Mouse (Mus musculus): ENCODE data around the gene Myh14.
A peak's percentile ranks its signal among the peaks of the same experiment; 100 is the strongest.

Myh14 gene

DNA sequence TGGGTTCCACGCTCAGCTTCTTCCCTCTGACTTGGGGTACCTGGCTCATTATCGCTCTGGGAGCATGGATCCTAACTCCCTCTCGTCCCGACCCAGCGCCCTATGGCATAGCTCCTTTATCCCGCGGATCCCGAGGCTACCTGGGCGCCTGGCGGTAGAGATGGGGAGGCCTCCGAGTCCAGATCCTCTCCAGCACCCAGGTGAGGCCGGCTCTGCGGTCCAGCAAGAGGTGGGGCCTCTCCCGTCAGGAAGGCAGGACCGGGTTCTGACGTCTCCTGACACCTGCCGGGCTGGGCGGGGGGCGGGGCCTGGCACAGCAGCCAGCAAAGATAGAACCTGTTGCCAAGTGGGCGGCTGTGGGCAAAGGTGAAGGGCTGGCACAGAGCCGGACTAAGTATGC lies 1.5 kb downstream of the Myh14 start:
- no peak for DNase-seq (ENCODE audit: low read depth)

- no peak for DNase-seq (ENCODE audit: low read depth)
Measured at GRCm38 (mm10) chr7:44667996-44668738, 2.5 kb downstream of the Myh14 start.

DNA sequence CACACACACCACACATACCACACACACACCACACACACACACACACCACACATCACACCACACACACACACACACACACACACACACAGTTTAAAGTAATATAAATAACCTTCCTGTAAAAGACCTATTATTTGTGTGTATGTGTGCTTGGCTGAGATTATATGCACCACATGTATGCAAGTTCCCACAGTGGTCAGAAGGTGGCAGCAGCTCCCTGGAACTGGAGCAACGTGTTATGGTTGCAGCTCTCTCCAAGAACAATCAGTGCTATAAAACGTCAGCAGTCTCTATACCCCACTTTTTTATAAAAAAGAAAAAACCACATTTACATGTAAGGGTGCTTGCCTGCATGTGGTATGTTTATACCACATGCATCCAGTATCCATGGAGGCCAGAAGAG lies 4.2 kb downstream of the Myh14 start:
- DNase-seq (ENCODE audit: low read depth), result no peak

DNA sequence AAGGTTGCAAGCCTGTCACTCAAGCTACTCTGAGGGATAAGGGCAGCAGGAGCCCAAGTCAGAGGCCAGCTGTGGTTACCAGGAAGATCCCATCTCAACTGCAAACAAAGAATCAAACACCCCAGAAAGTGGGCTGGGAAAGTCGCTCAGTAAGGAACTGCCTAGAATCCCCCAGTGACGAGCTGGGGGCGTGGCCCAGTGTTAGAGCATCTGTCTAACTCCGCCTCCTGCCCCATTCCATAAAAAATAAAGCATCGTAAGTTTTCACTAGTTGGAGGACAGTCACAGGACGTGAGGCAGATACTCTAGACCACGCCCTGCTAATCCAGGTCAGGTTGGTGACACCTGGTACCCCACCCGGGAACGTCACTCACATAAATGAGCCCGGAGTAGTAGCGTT lies 5.9 kb downstream of the Myh14 start:
- no peak for DNase-seq (ENCODE audit: low read depth)

DNA sequence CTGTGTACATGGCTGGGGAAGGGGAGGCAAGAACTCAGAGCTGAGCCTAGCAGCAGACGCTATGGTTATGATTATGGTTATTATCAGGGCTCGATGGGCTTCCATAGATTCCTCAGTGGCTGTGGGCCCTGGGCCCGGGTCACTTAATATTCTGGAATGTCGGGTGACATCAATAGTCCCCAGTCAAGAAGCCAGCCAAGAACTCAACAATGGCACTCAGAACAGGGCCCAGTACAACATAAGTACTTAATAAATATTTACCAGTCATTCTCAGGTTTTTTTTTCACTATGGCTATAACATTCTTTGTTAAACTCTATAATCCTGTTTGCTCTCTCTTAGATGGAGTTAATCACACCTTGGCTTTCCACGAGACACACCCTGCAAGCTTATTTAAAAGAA lies 7.1 kb downstream of the Myh14 start:
- no peak for DNase-seq (ENCODE audit: low read depth)

GRCm38 (mm10) chr7:44662569-44662968 lies 8.1 kb downstream of the Myh14 start:
- no peak for DNase-seq (ENCODE audit: low read depth)

GRCm38 (mm10) chr7:44662168-44662567 lies 8.5 kb downstream of the Myh14 start:
- DNase-seq (ENCODE audit: low read depth), result no peak

DNA sequence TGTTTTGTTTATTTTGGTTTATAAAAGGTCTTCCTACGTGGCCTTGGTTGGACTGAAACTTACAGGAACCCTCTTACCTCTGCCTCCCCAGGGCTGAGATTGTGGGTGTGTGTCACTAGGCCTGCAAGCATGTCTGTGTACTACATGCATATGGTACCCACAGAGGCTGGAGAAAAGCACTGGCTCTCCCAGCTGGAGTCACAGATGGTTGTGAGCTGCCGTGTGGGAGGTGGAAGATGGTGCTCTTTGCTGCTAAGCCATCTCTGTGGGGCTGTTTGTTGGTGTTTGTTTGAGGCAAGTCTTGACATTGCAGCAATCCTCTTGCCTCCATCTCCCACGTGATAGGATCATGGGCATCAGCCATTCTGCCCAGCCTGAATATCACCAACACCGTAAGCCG lies 9.4 kb downstream of the Myh14 start:
- no peak for DNase-seq (ENCODE audit: low read depth)

DNA sequence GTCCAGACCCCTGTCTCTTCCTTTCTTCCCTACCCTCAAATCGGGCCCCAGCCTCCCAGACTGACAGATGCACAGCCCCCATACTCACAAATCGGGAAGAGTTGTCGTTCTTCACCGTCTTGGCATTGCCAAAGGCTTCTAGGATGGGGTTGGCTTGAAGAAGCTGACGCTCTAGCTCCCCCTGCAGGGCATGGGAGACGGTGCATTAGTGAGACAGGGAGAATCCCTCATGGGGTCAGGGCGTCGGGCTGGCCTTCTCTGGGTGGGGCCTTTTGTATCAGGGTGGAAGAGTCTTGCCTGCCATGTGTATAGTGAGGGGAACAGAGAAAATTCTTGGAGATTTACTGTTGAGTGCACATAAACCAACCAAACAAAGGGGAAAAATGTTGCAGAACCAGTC lies 15.1 kb downstream of the Myh14 start:
- DNase-seq (ENCODE audit: low read depth), result peak; percentile 53

DNA sequence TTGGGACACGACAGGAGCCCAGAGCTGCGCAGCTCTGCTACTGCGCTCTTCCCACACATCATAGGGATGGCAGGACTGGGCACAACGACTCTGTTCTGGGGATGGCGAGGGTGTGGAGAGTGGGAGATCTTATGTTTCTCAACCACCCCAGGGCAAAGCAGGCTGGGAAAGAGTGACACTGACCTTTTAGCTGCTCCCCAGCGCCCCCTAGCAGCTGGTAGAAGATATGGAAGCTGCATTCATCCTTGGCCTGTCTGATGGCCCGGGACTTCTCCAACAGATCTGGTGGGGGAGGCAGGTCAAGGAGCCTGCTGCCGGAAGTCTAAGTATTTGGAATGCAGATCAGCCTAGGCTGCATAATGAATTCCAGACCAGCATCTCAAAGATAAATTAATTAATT lies 16.9 kb downstream of the Myh14 start:
- peak; percentile 13 for DNase-seq (ENCODE audit: low read depth)

GRCm38 (mm10) chr7:44651416-44651815 lies 19.2 kb downstream of the Myh14 start:
- DNase-seq (ENCODE audit: low read depth), result no peak

DNA sequence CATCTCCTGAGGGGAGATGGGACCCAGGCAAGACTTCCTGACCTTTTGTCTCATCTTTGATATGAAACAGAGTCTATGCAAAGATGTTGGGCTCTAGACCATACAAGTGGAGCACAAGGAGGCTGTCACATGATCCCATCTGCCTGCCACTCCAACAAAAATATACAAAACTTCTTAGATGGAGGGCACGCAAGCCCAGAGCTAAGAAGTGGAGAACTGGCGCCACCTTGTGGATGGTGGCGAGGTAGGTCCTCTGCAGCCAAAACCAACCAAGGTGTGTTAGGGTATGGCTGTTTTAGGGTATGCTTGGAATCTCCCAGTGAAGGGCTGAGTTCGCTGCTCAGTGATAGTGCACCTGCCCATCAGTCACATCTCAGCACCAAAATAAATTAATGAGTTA lies 20.7 kb downstream of the Myh14 start:
- peak; percentile 37 for DNase-seq (ENCODE audit: low read depth)

DNA sequence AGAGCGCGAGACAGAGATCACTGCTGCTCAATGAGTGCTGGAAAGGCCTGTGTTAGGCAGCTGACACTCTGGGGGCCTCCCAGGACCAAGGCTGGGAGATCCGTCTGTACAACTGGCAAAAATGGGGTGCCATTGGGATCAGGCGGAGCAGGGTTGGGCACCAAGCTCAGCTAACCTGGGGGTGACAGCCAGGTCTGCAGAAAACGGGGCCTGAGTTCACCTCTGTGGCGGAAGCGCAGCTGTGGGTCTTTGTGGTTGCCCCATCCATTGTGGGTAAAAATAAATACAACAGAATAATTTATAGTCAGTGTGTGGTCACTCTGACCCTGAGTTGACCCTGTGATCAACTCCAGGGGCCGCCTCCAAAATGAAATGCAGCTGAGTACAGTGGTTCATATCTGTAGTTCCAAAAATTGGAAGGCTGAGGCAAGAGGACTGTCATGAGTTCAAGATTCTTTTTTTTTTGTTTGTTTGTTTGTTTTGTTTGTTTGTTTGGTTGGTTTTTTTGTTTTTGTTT lies 21.5 kb downstream of the Myh14 start:
- DNase-seq (ENCODE audit: low read depth), result no peak

DNA sequence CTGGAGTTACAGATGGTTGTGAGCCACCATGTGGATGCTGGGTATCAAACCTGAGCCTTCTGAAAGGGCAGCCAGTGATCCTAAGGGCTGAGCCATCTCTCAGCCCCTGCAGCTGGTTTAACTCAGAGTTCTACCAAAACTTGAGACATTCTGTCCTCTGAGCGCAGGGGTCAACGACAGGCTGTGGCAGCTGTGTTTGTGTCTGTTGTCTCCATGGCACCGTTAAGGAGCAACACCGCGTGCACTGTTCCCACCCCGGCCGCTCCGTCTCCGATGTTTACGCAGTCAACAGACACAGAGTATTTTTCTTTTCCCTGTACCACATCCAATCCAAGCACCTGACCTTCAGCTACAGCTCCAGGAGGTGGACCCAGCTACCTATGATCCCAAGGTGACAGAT lies 22.9 kb downstream of the Myh14 start:
- no peak for DNase-seq (ENCODE audit: low read depth)

DNA sequence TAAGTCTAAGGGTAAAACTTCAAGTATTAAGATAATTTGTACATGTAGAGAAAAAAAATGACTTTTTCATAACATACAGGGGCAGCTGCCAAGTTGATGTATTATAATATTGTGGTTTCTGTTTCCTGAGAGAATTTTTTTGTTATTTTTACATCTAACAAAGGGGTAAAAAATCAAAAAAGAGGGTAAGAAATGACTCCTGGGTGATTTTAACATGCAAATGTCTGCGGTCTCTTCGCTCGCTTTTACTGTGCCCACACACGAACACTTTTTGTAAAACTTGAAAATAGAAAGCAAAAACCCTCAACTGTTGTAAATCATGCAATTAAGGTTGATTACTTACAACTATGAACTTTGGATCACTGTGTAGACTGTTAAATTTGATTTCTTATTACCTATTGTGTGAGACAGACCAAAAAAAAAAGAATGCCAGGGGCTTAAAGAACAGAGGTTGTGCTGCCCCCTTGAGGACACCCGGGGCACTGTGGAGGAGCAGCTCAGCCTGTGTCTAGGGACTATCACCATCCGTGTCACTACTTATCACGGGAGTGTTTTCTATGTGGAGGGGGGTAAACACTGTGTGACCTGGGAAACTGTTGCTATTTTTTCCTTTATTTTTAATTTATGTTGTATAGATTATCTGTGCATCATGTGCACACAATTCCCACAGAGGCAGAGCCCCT lies 23.5 kb downstream of the Myh14 start:
- peak; percentile 34 for DNase-seq (ENCODE audit: low read depth)

DNA sequence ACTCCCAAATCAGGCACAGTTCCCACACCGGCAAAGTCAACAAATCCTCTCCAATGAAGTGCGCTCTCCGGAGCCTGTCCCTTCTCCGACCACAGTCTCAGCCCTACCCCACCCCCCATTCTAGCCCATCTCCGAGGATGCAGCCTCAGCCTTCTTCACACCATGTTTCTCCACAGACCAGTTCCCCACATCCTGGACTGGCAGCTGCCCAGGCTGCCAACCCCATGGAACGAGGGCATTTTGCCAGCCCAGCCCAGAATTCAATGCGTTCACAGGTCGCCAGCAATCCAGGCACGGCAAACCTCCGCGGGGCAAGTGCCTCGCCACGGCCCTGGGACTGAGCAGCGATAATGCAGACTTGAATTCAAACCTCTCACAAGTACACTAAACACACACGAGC lies 24.7 kb downstream of the Myh14 start:
- no peak for DNase-seq (ENCODE audit: low read depth)

DNA sequence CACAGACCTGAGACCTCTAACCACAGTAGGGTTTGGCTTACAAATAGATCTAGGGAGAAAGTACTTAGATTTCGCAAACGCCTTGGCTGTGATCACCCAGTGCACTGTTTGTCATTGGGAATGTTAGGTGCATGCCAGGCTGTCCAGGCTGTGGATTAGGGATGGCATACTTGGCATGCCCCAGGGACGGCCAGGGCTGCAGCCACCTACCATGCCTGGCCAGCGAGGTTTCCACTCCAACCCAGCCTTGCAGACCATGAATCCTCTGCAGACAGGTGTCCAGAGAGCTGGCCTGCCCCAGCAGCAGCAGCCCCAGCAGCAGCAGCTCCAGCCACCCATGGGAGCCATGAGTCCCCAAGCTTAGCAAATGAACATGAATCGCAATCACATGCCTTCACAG lies 25.4 kb downstream of the Myh14 start:
- no peak for DNase-seq (ENCODE audit: low read depth)

- no peak for DNase-seq (ENCODE audit: low read depth)
Measured at GRCm38 (mm10) chr7:44641887-44642286, 28.8 kb downstream of the Myh14 start.

DNA sequence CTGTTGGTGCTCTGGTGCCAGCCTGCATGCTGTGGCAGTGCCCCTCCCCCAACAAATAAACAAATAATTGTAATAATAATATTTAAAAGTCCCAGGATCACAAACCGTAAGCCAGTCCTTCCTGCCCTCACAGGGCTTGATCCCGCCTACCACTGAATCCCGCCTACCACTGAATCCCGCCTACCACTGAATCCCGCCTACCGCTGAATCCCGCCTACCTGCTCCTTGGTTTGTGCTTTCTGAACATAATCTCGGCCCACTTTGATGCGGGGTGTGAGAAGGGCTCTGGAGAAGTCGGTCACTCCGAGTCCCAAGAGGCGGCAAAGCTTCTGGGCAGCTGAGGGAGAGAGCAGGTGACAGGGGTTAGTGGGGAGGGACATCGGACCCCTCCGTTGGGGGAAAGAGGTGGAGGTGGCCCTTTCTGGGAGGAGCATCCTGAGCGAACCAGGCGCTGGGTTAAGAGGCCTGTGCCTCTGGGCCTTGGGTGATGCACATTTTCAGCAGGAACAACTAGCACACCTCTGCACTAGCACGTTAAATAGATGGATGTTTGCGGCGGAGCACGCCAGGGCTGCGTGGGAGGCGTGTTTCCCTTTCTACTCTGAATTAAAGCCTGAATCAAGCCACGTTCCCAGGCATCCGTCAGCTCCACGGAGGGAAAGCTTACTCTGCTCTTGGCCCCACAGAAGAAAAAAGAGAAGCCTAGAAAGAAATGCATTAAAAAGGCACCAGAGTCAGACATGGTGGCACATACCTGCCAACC lies 29.6 kb downstream of the Myh14 start:
- no peak for DNase-seq (ENCODE audit: low read depth)

DNA sequence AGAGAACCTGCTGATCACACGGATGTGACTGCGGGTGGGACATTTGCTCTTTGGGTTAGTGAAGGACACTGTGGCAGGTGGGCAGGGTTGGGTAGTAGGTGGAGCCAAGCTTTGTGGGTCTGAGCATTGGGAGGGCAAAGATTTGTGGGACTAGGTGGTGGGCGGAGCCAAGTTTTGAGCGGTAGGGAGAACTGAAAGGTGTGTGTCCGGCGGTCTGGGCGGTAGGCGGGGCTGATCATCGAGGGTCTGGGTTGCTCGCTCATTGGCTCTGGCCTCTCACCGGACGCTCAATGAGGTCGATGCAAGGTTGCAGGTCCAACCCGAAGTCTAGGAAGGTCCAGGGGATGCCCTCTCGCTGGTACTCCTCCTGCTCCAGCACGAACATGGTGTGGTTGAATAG lies 32.0 kb downstream of the Myh14 start:
- DNase-seq (ENCODE audit: low read depth), result no peak

GRCm38 (mm10) chr7:44636684-44637083 lies 34.0 kb downstream of the Myh14 start:
- no peak for DNase-seq (ENCODE audit: low read depth)

GRCm38 (mm10) chr7:44633407-44633806 lies 37.2 kb downstream of the Myh14 start:
- DNase-seq (ENCODE audit: low read depth), result no peak

DNA sequence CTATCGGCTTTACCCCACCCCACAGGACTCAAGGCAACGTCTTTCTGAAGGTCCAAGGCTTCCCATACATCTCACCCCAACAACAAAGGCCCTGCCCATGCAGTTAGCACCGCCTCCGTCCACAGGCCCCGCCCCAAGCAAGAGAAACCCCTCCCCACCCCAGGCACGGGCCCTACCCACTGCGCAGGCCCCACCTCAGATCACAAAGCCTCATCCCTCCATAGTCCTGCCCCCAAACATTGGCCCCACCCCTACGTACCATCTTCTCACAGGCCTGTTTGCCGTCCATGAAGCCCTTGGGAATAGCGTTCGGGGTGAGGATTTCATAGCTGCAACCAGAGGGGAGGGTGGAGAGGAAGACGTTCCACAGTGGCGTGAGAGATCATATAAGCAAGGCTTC lies 38.0 kb downstream of the Myh14 start:
- DNase-seq (ENCODE audit: low read depth), result no peak

Measured in c-Kit-positive CD71-positive TER-119-negative erythroid progenitor cells, embryonic 14.5 days (primary cell).